Mouse (Mus musculus) embryonic fibroblast, embryonic 13.5 days (primary cell): ENCODE data around the gene Siah1a.

Experiments
- CTCF ChIP-seq: IDR thresholded peaks from 2 replicates; pipeline ENCODE4 v1.5.1; 2011; ENCODE audit warnings: mild to moderate bottlenecking, control low read depth, low read length, moderate library complexity, borderline replicate concordance; ENCODE audit not compliant: insufficient read depth
- POLR2A ChIP-seq: IDR thresholded peaks from 2 replicates; pipeline ENCODE4 v1.6.1; 2011; ENCODE audit warnings: low read depth, mild to moderate bottlenecking, control low read depth, low read length, moderate library complexity

DNA sequence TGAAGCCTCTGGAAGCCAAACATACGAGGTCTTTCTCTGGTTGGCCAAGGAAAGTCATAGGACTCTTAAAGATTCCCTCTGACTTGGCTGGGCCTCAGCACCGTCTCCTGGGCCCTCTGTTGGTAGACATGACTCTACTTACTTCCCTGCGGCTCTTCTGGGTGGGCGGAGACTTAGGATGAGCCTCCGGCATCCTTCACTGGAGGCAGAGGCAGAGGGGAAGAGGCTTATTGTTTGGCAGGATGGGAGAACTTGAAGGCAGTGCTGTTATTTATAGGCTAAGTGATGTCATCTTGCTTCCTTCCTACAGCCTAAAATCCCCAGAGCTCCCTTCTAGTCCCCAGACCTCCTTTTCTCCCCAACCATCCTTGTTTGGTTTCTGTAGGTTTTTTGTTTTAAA, 40.8 kb upstream of the Siah1a start:
- TF ChIP-seq CTCF = no peak
- no peak for TF ChIP-seq POLR2A
